Mouse (Mus musculus) stomach, postnatal 0 days (tissue): Measurements from ENCODE around the gene Fnip1. TPM values are rescaled to one million over a fixed set of nuclear protein-coding genes. Genes with fewer than 3 reads are reported as not detected.

Source experiments
- ATAC-seq: fragments of 200-750 bp; cut with Nextera tagmentation; 2 replicates; pipeline ENCODE4 v1.8.0; 2017; ENCODE audit not compliant: low FRiP score, low TSS enrichment
- DNase-seq: peaks from one replicate; pipeline ENCODE4 v3.0.0-alpha.2; 2016; ENCODE audit warnings: low spot score
- H3K27ac ChIP-seq: fragments of 300-500 bp; sonication (generic); replicated peaks from 2 replicates; pipeline ENCODE4 v1.5.1; 2014; ENCODE audit warnings: mild to moderate bottlenecking, control low read depth
- H3K27me3 ChIP-seq: fragments of 300-500 bp; sonication (generic); 2 replicates; pipeline ENCODE4 v1.6.1; 2014; ENCODE audit warnings: low read length; ENCODE audit not compliant: control insufficient read depth, insufficient read depth
- H3K36me3 ChIP-seq: fragments of 300-500 bp; sonication (generic); 2 replicates; pipeline ENCODE4 v1.6.1; 2014; ENCODE audit warnings: low read length, mixed read lengths; ENCODE audit not compliant: control insufficient read depth, insufficient read depth
- H3K4me1 ChIP-seq: fragments of 300-500 bp; sonication (generic); replicated peaks from 2 replicates; pipeline ENCODE4 v1.6.1; 2014; ENCODE audit warnings: antibody characterized with exemption; ENCODE audit not compliant: control insufficient read depth, insufficient read depth
- H3K4me2 ChIP-seq: fragments of 300-500 bp; sonication (generic); replicated peaks from 2 replicates; pipeline ENCODE4 v1.6.1; 2014; ENCODE audit warnings: low read depth, mild to moderate bottlenecking, control low read depth, moderate library complexity
- H3K4me3 ChIP-seq: fragments of 300-500 bp; sonication (generic); 2 replicates; pipeline ENCODE4 v1.5.1; 2014; ENCODE audit warnings: low read depth, low read length, control low read depth
- H3K9ac ChIP-seq: fragments of 300-500 bp; sonication (generic); 2 replicates; pipeline ENCODE4 v1.6.1; 2014; ENCODE audit warnings: mild to moderate bottlenecking, low read length, control low read depth, mixed read lengths
- H3K9me3 ChIP-seq: fragments of 300-500 bp; sonication (generic); 2 replicates; pipeline ENCODE4 v1.6.1; 2016; ENCODE audit warnings: low read length; ENCODE audit not compliant: control insufficient read depth
- CTCF ChIP-seq: IDR thresholded peaks from 2 replicates; pipeline ENCODE4 v1.5.1; 2016; ENCODE audit warnings: antibody characterized with exemption, low read depth, mild to moderate bottlenecking, moderate library complexity
- EP300 ChIP-seq: optimal IDR thresholded peaks from 2 replicates; pipeline ENCODE3; 2016; ENCODE audit warnings: antibody characterized with exemption
- WGBS: fragments of 180-500 bp; shearing (Covaris S2); extraction: QIAGEN DNeasy Blood & Tissue Kit; methylation state at CpG from one replicate; pipeline ENCODE4 v1.1.7; 2014; 5-methylcytosine and 5-hydroxymethylcytosine counted together
- polyA plus RNA-seq: library from polyadenylated mRNA; unstranded; fragments of >200 nt; fragmentation: Nextera tagmentation; extraction: Ambion mirVana; gene quantifications from 2 replicates; pipeline ENCODE4 v1.2.1, GENCODE M21; 2015

The Fnip1 gene
- polyA plus RNA-seq, 1 experiment from 2014 or later, result 5.1 TPM

DNA sequence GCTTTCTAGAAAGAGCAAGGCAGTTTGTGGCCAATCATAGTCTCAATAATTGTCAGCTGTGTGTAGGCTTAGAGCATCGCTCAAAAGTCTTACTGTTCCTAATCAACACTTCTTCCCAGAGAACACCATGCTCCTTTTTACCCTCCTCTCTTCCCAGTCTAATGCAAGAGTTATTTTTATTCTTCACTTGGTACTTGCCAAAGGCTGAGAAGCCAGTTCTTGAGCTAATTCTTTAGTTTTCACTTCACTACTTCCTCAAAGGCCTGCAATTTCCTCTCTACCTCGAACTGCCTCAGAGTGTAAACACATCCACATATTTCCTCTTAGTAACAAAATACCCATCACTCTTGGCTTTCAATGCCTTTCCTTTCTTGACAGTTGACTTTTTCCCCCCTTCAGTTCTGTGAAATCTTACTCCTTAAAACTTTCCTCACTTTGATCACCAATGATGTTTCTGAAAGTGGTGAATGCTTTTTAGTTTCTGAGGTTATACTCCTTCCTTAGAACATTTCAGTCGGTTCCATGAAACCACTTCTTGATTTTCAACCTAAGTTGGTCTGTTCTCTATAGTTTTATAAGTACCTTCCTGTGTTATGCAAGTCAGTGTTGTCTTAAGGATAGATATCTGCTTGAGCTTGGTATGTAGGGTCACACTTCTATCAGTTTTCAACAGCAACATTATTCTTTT, 26.7 kb downstream of the Fnip1 start:
- Histone ChIP-seq H3K36me3 (no peaks in the 10 kb centered on the region), H3K27ac (no peak overlapping the region), H3K27me3 (no peaks in the 10 kb centered on the region), H3K4me1 (no peaks in the 10 kb centered on the region), H3K9ac (no peak overlapping the region), H3K4me2 (no peak overlapping the region), H3K4me3 (no peak overlapping the region), H3K9me3 (no peaks in the 10 kb centered on the region)
- TF ChIP-seq EP300, result no peak
- TF ChIP-seq CTCF, result no peak
- ATAC-seq (no peak), DNase-seq (no peak)
- 31% methylated on average over 3 of the region's 3 CpGs for WGBS

DNA sequence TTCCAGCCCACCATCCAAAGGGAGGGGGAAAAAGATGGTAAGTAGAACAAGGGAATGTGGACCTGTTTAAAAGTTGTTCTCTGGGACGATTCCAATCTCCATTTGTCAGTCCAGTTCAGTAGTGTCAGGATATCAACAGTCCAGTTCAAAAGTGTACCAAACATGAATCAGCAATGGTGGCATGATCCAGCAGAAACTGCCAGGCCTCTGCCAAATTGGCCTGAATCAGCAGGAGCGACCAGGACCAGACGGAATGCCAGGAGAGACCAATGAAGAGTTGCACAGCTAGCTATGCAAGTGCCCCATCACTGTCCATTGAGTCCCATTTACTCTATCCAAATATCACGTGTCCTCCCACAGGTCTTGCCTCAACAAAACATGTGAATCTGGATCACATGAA, 34.2 kb downstream of the Fnip1 start:
- Histone ChIP-seq H3K27me3 (no peaks in the 10 kb centered on the region), H3K9me3 (no peaks in the 10 kb centered on the region), H3K36me3 (no peaks in the 10 kb centered on the region), H3K27ac (no peak overlapping the region), H3K4me3 (no peak overlapping the region), H3K9ac (no peak overlapping the region), H3K4me2 (no peak overlapping the region), H3K4me1 (no peaks in the 10 kb centered on the region)
- whole genome bisulfite sequencing, result 94% methylated on average over 4 of the region's 4 CpGs
- ATAC-seq, result no peak
- no peak for TF ChIP-seq CTCF
- no peak for TF ChIP-seq EP300
- no peak for DNase-seq

DNA sequence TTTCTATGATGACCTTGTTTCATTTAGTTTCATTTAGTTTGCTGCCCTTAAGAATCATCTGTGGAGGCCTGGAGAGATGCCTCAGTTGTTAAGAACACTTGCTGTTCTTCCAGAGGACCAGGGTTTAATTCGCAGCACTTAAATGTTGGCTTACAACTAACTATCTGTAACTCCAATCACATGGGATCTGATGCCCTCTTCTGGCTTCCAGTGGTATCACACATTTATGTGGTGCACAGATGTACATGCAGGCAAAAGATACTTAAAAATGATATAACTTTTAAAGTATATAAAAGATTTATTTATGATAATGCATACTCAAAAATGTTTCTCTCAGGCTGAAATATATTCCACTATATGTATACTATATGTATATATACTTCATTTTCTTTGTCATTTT, 40.4 kb downstream of the Fnip1 start:
- no peaks in the 10 kb centered on the region for H3K27me3 ChIP-seq
- H3K4me2 ChIP-seq, result no peak overlapping the region
- no peak for ATAC-seq
- WGBS, result 97% methylated on average over 1 of the region's 1 CpGs
- H3K4me3 ChIP-seq, result no peak overlapping the region
- H3K27ac ChIP-seq, result no peak overlapping the region
- H3K4me1 ChIP-seq, result no peaks in the 10 kb centered on the region
- no peak for DNase-seq
- H3K9ac ChIP-seq, result no peak overlapping the region
- peaks cover 4% of the 10 kb centered on the region for H3K36me3 ChIP-seq
- TF ChIP-seq CTCF (peak; percentile 70), EP300 (no peak)
- H3K9me3 ChIP-seq, result no peaks in the 10 kb centered on the region

DNA sequence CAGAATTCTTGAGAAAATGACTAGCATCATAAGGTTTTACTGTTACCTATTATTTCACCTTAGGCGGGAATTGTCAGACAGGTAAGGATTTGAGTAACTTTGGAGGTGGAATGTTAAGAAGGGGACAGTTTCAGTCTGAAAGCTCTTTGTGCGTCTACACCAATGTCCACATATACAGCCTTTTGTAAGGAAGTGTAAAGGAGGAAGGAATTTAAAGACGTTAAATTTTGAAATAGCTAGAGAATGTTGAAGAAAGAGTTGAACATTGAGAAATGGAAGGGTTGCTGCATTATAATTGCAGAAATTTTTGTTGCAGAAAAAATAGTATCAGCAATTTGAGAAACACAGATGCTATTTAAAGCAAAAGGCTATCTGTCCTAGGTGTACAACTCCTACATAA, 48.0 kb downstream of the Fnip1 start:
- no peaks in the 10 kb centered on the region for H3K4me1 ChIP-seq
- no peaks in the 10 kb centered on the region for H3K27me3 ChIP-seq
- TF ChIP-seq CTCF, result no peak
- H3K9ac ChIP-seq, result no peak overlapping the region
- no peak overlapping the region for H3K4me2 ChIP-seq
- no peak overlapping the region for H3K4me3 ChIP-seq
- H3K36me3 ChIP-seq, result peaks cover under 1% of the 10 kb centered on the region; the same call in 1 of the 2 replicates
- no peak overlapping the region for H3K27ac ChIP-seq
- H3K9me3 ChIP-seq, result no peaks in the 10 kb centered on the region
- ATAC-seq (no peak), DNase-seq (no peak)
- 82% methylated on average over 3 of the region's 3 CpGs for WGBS

DNA sequence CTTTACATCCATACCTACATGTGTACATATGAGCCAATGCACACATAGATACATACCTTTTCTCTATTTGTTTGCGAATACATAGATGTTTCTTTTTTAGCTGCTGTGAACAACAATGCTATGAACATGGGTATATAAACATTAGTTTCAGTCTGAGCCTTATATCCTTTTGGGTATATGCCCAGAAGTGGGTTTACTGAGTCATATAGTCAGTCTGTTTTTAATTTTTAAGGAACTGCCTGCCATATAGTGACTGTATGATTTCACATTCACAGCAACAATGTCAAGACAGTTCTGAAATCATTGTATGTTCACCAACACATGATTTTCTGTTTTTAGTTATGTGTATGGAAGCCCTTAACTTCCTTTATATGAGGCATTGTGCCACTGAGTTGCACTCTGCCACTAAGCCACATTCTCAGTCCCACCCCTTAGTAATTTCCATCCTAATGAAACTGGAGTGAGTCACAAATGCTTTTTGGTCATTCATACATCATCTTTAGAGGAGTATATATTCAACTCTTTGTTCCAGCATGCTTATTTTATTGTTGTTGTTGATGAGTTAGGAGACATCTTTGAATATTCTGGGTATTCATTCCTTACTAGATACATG, 54.1 kb downstream of the Fnip1 start:
- no peak overlapping the region for H3K4me3 ChIP-seq
- H3K9me3 ChIP-seq, result no peaks in the 10 kb centered on the region
- no peak overlapping the region for H3K27ac ChIP-seq
- no peaks in the 10 kb centered on the region for H3K27me3 ChIP-seq
- no peak overlapping the region for H3K4me2 ChIP-seq
- peaks cover 2% of the 10 kb centered on the region; the same call in 1 of the 2 replicates for H3K36me3 ChIP-seq
- no peak for DNase-seq
- 93% methylated on average over 1 of the region's 1 CpGs for WGBS
- ATAC-seq, result no peak
- no peak overlapping the region for H3K9ac ChIP-seq
- TF ChIP-seq EP300, result no peak
- no peak for TF ChIP-seq CTCF
- no peaks in the 10 kb centered on the region for H3K4me1 ChIP-seq

DNA sequence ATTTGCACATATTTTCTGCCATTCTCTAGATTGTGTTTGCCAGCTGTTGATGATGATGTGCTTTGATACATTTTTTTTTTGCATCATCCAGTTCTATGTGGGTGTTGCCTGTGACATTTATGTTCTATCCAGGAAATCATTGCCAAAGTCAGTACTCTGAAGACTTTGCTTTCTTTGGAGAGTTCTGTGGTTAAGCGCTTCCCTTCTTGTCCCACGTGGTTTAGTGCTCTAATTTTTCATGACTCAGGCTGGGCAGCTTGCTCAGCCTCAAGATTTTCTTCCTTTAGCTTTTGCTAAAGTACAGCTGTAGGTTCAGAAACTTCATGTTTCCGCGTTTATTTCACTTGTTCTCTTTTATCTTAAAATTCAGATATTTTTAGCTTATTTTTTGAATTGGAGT, 54.6 kb downstream of the Fnip1 start:
- WGBS, result 69% methylated on average over 4 of the region's 4 CpGs
- H3K9ac ChIP-seq, result no peak overlapping the region
- no peaks in the 10 kb centered on the region for H3K9me3 ChIP-seq
- no peak for DNase-seq
- no peaks in the 10 kb centered on the region for H3K27me3 ChIP-seq
- peaks cover 2% of the 10 kb centered on the region; the same call in 1 of the 2 replicates for H3K36me3 ChIP-seq
- TF ChIP-seq EP300 (no peak), CTCF (no peak)
- no peak overlapping the region for H3K4me3 ChIP-seq
- H3K4me1 ChIP-seq, result no peaks in the 10 kb centered on the region
- no peak overlapping the region for H3K27ac ChIP-seq
- ATAC-seq, result no peak
- H3K4me2 ChIP-seq, result no peak overlapping the region
